Mouse (Mus musculus): ENCODE results near the gene Adamts12. TPM values are rescaled to one million over a fixed set of nuclear protein-coding genes. Genes with fewer than 3 reads are reported as not detected.

The Adamts12 gene
- total and polyA plus RNA-seq, 3 experiments, result not detected

DNA sequence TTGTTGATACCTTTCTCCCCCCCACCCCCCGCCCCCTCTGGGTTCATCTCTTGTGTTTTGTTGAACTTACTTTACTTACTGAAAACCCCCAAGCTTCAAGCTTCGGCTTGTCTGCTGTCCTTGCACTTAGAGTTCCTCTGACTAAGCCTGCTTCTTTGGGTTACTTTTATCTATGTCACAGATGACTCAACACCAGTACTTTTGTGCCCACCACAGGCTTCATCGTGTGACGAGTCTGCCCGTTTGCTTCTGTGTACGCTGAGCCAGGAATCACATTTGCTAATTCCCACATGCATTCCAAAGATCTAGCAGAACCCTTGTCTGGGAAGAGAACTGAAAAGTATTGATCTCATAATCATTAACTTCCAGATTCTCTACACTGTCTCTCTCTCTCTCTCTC, 94.8 kb downstream of the Adamts12 start:
- no peak for DNase-seq (ENCODE audit: low read depth, low spot score)
- Histone ChIP-seq H3K27me3 (ENCODE audit: control insufficient read depth in 1 of 2, insufficient read depth in 2 of 2, low read length in 2 of 2) (no peaks in the 10 kb centered on the region), H3K9me3 (replicated peaks; ENCODE audit: insufficient read depth, low read length) (no peaks in the 10 kb centered on the region), H3K4me1 (ENCODE audit: control insufficient read depth in 1 of 2, insufficient read depth in 2 of 2, low read length in 2 of 2) (no peaks in the 10 kb centered on the region), H3K4me3 (ENCODE audit: control insufficient read depth in 1 of 2, insufficient read depth in 1 of 2, low read depth in 2 of 2, low read length in 2 of 2) (no peak overlapping the region), H3K36me3 (ENCODE audit: control insufficient read depth in 1 of 2, insufficient read depth in 2 of 2, low read length in 2 of 2) (no peaks in the 10 kb centered on the region), H3K79me2 (ENCODE audit: control insufficient read depth, insufficient read depth, low read length, poor library complexity) (no peaks in the 10 kb centered on the region), H3K9ac (ENCODE audit: control insufficient read depth, low read depth, low read length, poor library complexity, severe bottlenecking) (no peak overlapping the region), H3K27ac (ENCODE audit: control insufficient read depth, low read depth, low read length) (no peak overlapping the region)
- no peak for TF ChIP-seq CHD2 (IDR thresholded peaks at IDR 0.05; ENCODE audit: low read length)
- no peak for TF ChIP-seq ELF1 (IDR thresholded peaks at IDR 0.05; ENCODE audit: low read depth, low read length)

DNA sequence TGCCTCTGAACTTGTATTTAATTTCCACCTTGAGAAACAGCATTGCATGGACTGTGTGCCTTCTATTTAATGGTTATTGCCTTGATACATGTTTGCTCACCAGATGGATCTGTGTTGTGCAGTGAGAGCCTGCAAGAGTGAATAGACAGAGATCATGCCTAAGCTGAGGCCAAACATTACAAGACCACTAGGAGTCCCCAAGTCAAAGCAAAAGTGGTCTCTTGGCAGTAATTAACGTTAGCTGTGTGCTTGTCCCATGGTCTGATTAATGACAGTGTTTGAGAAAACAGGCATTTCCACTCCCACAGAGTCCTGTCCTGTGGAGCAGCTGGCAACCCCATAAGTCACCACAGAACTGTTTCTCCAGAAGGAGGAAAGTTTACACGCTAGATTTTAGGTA, 96.2 kb downstream of the Adamts12 start:
- Histone ChIP-seq H3K4me3 (ENCODE audit: control insufficient read depth in 1 of 2, insufficient read depth in 1 of 2, low read depth in 2 of 2, low read length in 2 of 2) (no peak overlapping the region), H3K27ac (ENCODE audit: control insufficient read depth, low read depth, low read length) (no peak overlapping the region), H3K79me2 (ENCODE audit: control insufficient read depth, insufficient read depth, low read length, poor library complexity) (no peaks in the 10 kb centered on the region), H3K9me3 (replicated peaks; ENCODE audit: insufficient read depth, low read length) (no peaks in the 10 kb centered on the region), H3K4me1 (ENCODE audit: control insufficient read depth in 1 of 2, insufficient read depth in 2 of 2, low read length in 2 of 2) (no peaks in the 10 kb centered on the region), H3K9ac (ENCODE audit: control insufficient read depth, low read depth, low read length, poor library complexity, severe bottlenecking) (no peak overlapping the region), H3K36me3 (ENCODE audit: control insufficient read depth in 1 of 2, insufficient read depth in 2 of 2, low read length in 2 of 2) (no peaks in the 10 kb centered on the region), H3K27me3 (ENCODE audit: control insufficient read depth in 1 of 2, insufficient read depth in 2 of 2, low read length in 2 of 2) (no peaks in the 10 kb centered on the region)
- DNase-seq (ENCODE audit: low read depth, low spot score), result no peak
- TF ChIP-seq CHD1 (IDR thresholded peaks at IDR 0.05; ENCODE audit: low read depth, low read length) (no peak), KAT2A (conservative IDR thresholded peaks at IDR 0.05; ENCODE audit: low read depth, low read length) (no peak), ELF1 (IDR thresholded peaks at IDR 0.05; ENCODE audit: low read depth, low read length) (no peak), POLR2AphosphoS2 (IDR thresholded peaks at IDR 0.05; ENCODE audit: low read length) (no peak), ZMIZ1 (IDR thresholded peaks at IDR 0.05; ENCODE audit: low read depth, low read length) (no peak), TCF12 (IDR thresholded peaks at IDR 0.05; ENCODE audit: low read depth, low read length) (no peak), MAZ (IDR thresholded peaks at IDR 0.05; ENCODE audit: low read depth, low read length) (no peak), E2F4 (IDR thresholded peaks at IDR 0.05; ENCODE audit: borderline replicate concordance, low read depth, low read length) (no peak), ZC3H11A (IDR thresholded peaks at IDR 0.05; ENCODE audit: low read depth, low read length) (no peak), USF2 (IDR thresholded peaks at IDR 0.05; ENCODE audit: borderline replicate concordance in 1 of 2, insufficient read depth in 1 of 2, low read depth in 1 of 2, low read length in 2 of 2) (no peak), JUND (IDR thresholded peaks at IDR 0.05; ENCODE audit: low read depth, low read length) (no peak), MYC (IDR thresholded peaks at IDR 0.05; ENCODE audit: low read depth, low read length) (no peak), MEF2A (IDR thresholded peaks at IDR 0.05; ENCODE audit: extremely low read depth, insufficient replicate concordance, low read depth, low read length, poor library complexity, severe bottlenecking) (no peak), EP300 (IDR thresholded peaks at IDR 0.05; ENCODE audit: low read depth in 1 of 2, low read length in 2 of 2) (no peak), RAD21 (IDR thresholded peaks at IDR 0.05; ENCODE audit: low read depth, low read length) (no peak), NRF1 (IDR thresholded peaks at IDR 0.05; ENCODE audit: insufficient read depth, low read depth, low read length, poor library complexity, severe bottlenecking) (no peak), MAX (IDR thresholded peaks at IDR 0.05; ENCODE audit: low read length) (no peak), ETS1 (IDR thresholded peaks at IDR 0.05; ENCODE audit: low read depth, low read length) (no peak), HCFC1 (IDR thresholded peaks at IDR 0.05; ENCODE audit: low read depth, low read length) (no peak)

Measured in MEL (cell line).